Mouse (Mus musculus) left cerebral cortex, adult 18-20 months (tissue): ENCODE data around the gene Slc30a7. TPM values are rescaled to one million over a fixed set of nuclear protein-coding genes. Genes with fewer than 3 reads are reported as not detected.
"Not testable (repeated sequence)": the region's sequence is repeated elsewhere in the genome, so short reads cannot be mapped to it uniquely, and the experiment has no call there.

ENCODE experiments used
- DNase-seq, 2 experiments: peaks; one replicate each; pipeline ENCODE4 v3.0.0; 2021 to 2022; ENCODE audit warnings: low spot score in 2 of 2, mixed read lengths in 1 of 2
- total RNA-seq, 2 experiments: library from RNA; stranded (reverse); gene quantifications; 2 replicates each; pipeline ENCODE4 v1.2.3; 2021

Slc30a7 gene
- total RNA-seq, 2 experiments from 2014 or later: 30.9 to 31.4 TPM

DNA sequence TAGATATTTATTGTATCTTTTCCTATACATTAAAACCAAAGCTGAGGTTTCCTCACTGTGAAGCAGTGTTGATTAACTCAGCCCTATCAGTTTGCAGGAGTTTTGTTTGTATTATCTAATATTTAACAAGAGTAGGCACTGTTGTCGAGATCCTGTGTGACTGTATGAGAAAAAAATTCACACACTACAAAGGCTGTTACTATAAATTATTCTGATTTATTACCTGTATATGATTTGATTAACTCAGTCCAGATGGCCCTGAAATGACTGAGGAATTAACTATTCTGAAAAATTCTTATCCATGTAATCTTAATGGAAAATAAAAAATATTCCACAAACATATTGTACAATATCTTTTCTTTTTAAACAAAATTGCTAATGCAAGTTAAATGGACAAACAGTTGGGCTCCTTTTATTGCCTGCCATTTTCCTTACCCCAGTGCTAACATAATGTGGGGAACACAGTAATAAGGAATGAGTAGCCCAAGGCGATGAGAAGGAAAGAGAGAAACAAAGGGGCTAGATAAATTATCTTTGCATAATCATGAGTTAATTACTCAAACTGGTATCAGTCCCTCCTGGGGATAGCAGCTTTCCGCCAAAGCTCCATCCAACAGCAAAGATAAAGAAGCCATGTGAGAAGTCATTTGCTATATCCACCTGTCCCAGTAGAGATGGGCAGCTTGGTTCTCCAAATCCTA lies 57.8 kb downstream of the Slc30a7 start:
- no peak for DNase-seq

DNA sequence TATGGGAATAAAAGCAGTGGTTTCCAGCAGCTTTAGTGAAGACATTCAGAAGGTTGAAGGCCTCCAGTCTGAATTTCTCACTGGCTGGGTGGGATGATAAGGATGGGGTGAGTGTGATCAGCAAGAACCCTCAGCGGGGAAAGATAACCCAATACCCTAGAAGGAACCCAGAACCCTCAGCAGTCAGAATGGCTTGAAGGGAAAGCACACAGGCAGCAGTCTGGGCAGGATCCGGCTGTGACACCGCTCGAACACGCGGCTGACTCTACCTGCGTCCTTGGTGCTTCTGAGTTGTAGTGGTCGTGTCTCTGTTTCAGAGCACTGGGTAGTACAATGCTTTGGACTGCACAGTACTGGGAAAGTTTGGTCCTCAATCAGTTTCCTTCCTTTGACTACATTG lies 60.9 kb downstream of the Slc30a7 start:
- no peak for DNase-seq

DNA sequence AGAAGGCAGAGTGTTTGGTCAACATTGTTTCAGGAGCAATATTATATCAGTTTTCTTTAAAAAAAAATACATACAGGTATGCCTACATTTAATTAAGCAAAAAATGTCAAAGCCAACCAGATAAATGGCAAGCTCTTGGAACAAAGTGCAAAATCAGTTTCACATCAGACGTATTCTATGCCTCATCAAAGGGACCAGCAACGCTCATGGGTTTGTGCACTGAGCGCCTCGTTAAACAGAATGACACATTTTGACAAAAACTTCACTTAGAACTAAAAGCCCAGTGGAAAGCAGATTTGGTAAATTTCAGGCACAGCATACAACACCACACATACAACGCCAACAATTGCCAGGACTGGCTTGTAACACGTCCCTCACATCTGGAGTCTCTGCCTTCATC lies 62.8 kb downstream of the Slc30a7 start:
- no peak for DNase-seq

DNA sequence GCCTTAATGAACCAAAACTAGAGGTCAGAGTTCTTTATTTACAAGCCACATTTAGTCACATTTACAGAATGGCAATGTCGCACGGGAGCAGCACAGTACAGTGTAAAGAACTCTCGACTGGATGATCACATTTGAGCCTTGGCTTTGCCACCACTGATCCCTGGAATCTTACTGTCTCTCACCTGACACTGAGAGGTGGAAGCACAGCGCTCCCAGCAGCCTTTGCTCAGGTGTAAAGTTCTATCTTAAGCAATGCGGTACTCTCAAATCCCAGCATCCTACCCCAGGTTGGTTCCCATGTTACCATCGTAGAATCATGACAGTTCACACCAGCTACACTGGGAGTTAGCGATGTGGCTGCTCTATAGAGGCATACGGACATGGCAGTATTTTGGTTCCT lies 65.7 kb downstream of the Slc30a7 start:
- no peak for DNase-seq

DNA sequence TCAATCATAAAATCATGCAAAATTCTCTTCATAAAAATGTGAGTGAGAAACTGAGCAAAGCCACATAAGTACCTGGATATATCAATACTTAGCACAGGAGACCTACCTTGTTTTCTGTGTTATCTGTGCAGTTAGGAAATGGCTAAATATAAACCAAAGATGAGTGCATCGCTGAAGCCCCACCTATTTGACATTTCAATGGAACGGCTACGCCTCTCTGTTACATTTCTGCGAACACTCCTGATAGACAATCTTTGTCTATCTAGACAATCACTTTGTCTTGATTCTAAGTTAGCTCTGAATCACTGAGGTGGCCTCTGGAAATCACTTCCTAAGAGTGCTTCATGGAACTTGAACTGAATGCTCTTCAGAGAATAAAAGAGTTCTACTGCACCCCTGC lies 66.7 kb downstream of the Slc30a7 start:
- no peak for DNase-seq

DNA sequence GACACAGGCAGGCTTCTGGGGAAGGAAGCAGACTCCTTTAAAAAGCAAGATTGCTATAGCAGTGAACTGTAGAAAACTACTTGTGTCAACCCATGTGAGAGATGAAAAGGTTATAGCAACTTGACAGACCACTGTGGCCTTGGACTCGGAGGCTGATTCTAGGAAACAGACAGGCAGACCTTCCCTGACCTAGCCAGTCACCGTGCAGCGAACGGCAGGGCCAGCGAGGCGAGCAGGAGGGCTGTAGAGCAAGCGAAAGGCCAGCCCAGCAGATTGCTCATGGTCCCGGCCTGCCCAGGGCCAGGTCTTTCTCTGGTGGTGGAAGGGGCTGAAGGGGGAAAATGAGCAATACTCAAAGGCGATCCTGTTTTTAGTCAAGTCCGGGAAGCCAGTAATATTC lies 69.4 kb downstream of the Slc30a7 start:
- no peak for DNase-seq

DNA sequence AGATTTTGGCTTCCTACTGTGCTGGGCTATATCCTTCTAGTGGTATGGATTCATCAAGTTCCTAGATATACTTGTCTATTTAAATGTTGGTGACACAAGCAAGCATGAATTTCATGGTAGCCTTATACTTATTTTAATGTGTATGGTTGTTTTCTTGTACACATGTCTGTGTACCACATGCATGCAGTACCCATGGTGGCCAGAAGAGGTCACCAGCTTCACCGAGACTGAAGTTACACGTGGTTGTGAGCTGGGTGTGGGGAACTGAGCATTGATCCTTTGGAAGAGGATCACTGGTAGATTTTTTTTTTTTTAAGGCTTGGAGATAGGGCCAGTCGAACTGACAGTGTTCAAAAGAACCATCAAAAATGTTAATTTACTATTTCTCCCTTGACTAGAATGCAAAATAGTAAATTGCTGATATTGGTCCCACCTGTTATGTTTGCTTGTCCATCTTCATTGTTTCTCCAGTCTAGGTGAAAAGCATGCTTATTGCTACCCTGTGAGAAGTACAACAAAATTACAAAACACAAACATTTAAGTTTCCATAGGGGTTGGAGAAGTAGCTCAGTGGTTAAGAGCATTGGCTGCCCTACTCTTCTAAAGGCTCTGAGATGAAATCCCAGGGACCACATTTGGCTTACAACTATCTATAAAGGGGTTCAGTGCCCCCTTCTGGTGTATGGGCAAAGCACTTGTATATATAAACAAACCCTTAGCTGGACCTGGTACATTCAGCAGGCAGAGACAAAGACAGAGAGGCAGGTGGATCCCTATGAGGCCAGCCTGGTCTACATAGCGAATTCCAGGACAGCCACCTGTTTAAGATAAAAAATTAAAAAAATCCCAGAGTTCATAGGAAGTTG lies 70.2 kb downstream of the Slc30a7 start:
- DNase-seq: peak in 1 of 2 experiments; percentile 33

DNA sequence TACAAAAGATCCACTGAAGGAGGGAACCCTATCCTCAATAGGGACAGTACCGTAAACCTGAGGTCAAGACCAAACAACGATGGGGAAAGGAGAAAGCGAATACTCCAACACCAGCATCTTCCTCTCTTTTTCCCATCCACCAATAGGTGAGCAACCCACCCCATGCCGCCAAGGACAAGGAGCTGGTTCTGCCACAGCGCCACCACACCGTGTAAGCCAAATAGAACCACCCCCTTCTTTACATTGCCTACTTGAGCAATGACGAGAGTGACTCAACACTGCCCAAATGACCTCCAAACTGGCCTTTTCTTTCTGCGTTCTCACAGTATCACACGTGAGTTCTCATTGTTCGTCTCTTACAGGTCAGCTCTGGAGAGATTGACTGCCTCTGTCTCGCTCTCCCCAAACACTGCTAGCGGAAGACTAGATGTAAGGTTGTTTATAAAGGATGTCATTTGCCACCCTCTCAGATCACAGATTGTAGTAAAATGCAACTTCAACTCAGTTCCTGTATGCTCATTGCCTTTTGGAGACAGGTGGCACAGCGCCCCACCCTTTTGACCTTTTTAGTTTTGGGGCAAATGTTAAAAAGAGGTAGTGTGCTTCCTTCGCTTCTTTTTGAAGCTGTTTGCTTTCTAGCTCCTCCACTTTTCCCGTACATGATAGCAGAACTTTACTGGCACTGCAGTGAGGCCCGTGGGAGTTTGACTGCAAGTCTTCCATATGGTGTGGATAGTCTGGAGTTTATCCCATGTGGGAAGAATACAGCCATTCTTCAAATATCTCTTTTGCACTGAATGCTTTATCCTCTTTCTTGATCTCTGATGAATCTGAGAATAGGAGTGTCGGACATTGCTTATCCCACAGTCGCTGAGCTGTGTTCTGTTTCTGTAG lies 73.7 kb downstream of the Slc30a7 start:
- peak; percentile 54 to 74 for DNase-seq

DNA sequence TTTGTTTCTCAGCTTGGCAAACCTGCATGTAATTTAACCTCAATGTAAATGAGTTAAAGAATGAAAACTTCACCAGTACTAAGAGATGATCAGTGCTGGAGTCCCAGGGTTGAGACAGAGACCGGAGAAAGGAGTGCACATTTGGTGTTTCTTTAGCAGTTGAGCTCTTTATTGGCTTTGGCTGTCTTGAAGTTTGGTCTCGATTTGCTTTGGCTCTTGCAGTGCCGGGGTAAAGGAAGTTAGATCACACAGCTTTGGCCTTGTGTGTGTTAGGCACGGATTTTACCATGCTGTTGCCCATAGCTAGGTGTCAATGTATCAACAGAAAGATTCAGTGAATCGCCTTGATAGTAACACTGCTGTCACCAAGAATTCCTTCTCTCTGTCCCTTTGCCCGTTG lies 75.5 kb downstream of the Slc30a7 start:
- DNase-seq: no peak

DNA sequence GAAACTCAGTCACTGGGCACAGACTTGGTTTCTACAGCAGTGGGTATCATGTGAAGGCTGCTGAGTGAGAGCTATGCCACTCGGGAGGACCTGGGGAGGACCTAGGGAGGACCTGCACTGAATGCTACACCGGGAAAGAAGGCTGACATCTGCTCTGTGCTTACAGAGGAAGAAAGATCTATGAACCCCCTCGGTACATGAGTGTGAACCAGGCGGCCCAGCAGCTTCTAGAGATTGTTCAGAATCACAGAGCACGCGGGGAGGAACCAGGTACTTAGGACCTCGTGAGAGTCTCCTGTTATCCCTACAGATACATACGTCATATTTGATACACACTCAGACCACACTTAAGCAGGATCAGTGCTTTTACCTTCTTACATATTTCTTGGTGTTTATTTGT lies 80.7 kb downstream of the Slc30a7 start:
- DNase-seq: no peak

DNA sequence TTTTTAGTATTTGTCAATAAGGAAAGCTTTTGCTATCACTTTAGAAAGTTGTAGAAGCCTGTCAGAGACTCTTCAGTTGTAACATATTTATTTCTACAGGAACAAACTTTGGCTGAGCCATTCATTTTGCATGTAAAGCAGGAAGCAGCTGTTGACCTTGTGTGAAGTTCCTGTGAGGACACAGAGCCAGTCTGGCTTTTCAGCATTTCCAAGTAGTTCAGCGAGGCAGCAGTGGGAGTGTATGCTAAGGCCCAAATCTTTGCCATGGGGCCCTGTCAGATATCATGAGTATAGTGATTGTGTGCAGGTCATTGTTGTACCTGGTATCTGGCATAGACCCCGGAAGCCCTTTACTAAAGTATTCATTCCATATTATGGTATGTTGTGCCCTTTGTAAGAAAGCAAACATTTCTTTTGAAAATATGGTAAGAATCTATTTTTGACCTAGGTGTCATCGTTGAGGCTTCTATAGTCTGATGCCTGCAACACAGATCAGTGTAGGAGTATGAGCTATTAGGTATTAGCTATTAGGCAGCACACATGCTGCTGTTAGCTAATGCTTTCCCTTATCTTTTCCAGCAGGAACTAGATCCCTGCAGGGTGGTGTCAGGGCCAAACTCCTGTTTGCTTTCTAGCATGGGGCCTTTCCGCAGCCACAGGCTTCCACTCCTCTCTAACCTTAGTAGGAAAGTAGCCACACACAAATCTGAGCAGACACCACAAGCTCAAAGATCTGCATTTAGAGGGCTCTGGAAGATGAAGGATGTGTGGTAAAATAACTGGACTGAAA lies 82.6 kb downstream of the Slc30a7 start:
- no peak for DNase-seq

DNA sequence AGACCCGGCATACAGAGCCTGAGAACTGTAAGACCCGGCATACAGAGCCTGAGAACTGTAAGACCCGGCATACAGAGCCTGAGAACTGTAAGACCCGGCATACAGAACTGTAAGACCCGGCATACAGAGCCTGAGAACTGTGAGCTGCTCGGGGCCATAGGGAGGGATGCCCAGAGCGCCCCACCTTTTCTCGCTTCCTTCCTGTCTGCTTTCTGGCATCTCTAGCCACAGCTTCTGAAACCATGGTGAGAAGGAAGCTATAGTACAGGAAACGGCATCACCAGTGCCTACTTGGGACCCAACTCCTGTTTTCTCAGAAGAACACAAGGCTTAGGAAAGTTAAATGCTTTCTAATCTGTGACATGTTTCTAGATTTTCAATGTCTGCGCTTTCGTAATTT lies 99.8 kb downstream of the Slc30a7 start:
- DNase-seq: not testable (repeated sequence)

DNA sequence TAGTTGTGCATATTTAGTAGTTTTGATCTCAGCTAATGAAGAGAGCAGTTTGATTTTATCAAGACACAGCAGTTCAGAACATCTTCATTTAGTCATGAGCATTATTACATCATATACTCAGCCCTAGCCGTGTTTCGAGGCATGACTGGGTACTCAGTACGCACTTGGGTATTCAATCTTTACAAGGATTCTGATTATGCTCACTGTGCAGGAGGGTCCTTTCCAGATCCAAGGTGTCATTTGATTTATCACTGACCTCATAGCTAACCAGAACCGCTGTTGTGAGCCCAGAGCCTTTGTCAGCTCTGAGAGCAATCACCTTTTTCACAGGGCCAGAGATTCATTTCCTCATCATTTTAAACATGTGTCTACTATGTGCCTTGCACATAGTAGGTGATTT lies 101.6 kb downstream of the Slc30a7 start:
- no peak for DNase-seq

DNA sequence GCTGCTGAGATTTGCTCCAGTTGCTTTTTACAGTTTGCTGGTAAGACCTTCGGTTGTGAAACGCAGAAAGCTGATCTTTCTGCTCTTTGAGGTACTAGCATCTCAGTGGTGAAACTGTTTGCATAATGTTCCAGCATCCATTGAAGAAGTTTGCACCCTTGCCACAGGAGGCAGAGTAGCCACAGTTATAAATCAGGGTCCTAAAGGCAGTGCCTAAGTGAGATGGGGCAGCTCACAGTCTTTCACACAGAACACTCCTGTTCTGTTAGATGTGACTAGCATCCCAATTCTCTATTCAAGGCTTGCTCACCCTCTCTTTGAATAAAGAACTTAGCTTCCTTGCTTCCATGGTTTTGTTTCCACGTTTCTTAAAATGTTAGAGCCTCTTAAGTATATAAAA lies 102.1 kb downstream of the Slc30a7 start:
- no peak for DNase-seq

DNA sequence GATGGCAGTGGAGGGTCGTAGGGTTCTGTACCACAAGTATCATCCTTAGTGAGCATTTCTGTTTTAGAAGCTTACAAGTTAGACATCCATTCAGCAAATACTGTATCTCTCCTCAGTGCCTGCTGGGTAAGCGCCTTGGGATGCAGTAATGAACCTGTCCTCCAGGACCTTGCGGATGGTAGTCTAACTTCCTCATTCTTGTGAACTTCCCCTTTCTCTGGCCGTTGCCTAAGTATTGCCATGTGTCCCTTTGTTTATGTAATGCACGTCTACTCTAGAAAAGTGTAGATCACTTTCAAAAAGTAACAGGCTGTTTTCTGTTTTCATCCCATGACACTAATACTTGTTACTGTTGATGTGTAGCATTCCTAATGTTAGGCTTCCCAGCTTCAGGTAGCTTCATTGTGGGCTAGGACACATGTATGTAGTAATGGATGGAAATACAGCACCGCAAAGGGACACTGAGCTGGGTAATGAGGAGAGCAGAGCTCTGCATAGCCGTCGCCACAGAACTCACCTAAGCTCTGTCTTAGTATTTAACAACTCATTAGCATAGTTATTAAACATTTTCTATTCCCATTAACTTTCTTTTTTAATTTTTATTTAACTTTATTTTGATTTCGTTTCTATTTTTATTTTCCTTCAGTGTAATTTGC lies 104.8 kb downstream of the Slc30a7 start:
- DNase-seq: no peak

DNA sequence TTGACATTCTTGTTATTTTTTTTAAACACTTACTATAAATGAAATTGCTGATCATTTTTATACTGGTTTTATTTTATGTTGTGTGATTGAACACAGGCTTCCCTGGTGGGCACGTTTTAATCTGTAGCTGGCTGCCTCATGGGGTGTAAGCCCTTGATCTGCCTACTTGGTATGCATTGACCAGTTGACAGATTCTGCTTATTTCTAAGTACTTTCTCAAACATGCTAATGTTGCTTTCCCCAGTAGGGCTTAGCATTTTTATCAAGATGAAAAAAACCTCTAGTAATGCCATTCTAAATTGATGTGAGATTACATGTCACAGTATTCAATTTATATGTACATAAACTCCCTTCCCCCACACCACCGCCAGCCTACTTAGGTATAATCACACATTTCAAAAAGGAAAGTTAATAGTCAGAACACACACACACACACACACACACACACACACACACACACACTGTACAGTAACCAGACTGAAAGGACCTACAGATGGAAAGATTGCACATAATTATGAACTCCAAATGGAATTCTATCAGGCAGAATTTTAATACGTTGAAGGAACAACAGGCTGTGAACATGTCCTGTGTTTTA lies 108.8 kb downstream of the Slc30a7 start:
- no peak for DNase-seq

DNA sequence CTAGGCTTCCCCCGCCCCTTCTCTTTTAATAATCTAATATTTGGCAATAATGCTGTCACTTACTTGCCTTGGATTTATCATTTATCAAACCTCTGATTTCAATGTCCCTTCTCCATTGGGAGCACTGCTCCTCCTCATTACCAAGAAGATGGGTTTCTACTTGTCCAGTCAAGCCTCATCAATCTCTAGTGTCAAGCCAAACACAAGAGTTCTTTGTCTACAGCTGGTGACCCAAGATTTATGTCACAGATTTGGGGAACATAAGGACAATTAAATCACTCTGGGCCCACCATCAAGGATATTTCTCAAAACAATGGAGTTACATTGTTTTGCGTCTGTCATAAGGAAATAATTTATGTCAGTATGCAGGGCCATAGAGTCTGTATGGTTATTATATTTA lies 114.0 kb downstream of the Slc30a7 start:
- DNase-seq: no peak

DNA sequence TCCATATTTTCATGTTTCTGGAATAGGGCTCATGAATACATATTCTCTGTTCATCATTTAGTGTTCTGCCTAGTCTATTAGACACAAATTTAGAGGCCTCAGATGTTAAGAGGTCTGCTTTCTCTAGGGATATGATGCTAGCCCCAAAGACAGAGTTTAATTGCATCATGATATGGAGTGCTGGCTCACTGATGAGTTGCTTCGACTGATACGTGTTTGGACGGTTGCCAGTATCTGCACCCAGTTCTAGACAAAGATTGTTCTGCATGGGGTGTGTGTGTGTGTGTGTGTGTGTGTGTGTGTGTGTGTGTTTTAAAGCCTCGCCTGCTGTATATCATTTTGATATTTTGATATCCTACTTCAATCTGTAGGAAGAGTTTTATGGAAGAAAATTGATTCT lies 114.9 kb downstream of the Slc30a7 start:
- no peak for DNase-seq
